Mouse (Mus musculus): Measurements from ENCODE around the gene Tead2.

Gene Tead2

GRCm38 (mm10) chr7:45191803-45192363, 23.7 kb upstream of the Tead2 start:
- DNase-seq (ENCODE audit: low spot score in 2 of 2), result no peak

GRCm38 (mm10) chr7:45192585-45193310, 22.8 kb upstream of the Tead2 start:
- DNase-seq (ENCODE audit: low spot score in 2 of 2), result no peak

- DNase-seq (ENCODE audit: low spot score in 2 of 2), result no peak
These were observed 22.1 kb upstream of the Tead2 start for GRCm38 (mm10) chr7:45193406-45193805.

GRCm38 (mm10) chr7:45193871-45194785, 21.4 kb upstream of the Tead2 start:
- DNase-seq (ENCODE audit: low spot score in 2 of 2), result no peak

GRCm38 (mm10) chr7:45195341-45196175, 20.0 kb upstream of the Tead2 start:
- DNase-seq (ENCODE audit: low spot score in 2 of 2), result no peak

- no peak for DNase-seq (ENCODE audit: low spot score in 2 of 2)
These were observed 19.4 kb upstream of the Tead2 start for GRCm38 (mm10) chr7:45196176-45196535.

GRCm38 (mm10) chr7:45196994-45197393, 18.6 kb upstream of the Tead2 start:
- no peak for DNase-seq (ENCODE audit: low spot score in 2 of 2)

GRCm38 (mm10) chr7:45198435-45198834, 17.1 kb upstream of the Tead2 start:
- peak; percentile 56 to 58 for DNase-seq (ENCODE audit: low spot score in 2 of 2)

GRCm38 (mm10) chr7:45198961-45199360, 16.6 kb upstream of the Tead2 start:
- no peak for DNase-seq (ENCODE audit: low spot score in 2 of 2)

- no peak for DNase-seq (ENCODE audit: low spot score in 2 of 2)
These were observed 12.9 kb upstream of the Tead2 start for GRCm38 (mm10) chr7:45202654-45203053.

GRCm38 (mm10) chr7:45204380-45205143, 11.0 kb upstream of the Tead2 start, which contains the start of gene Ccdc155:
TSS of gene Ccdc155 (minus strand) at chr7:45204892.
- peak; percentile 80 to 83 for DNase-seq (ENCODE audit: low spot score in 2 of 2)

- DNase-seq (ENCODE audit: low spot score in 2 of 2), result no peak
These were observed 7.3 kb upstream of the Tead2 start for GRCm38 (mm10) chr7:45208260-45208659.

GRCm38 (mm10) chr7:45211070-45211469, 4.5 kb upstream of the Tead2 start:
- DNase-seq (ENCODE audit: low spot score in 2 of 2), result no peak

- no peak for DNase-seq (ENCODE audit: low spot score in 2 of 2)
These were observed 3.7 kb upstream of the Tead2 start, which contains the start of gene Dkkl1 for GRCm38 (mm10) chr7:45211851-45212251. TSS of gene Dkkl1 (minus strand) at chr7:45212147.

- DNase-seq (ENCODE audit: low spot score in 2 of 2), result no peak
These were observed 3.2 kb upstream of the Tead2 start for GRCm38 (mm10) chr7:45212356-45212755.

GRCm38 (mm10) chr7:45213708-45214107, 1.8 kb upstream of the Tead2 start:
- DNase-seq (ENCODE audit: low spot score in 2 of 2), result no peak

- no peak for DNase-seq (ENCODE audit: low spot score in 2 of 2)
These were observed 1.1 kb downstream of the Tead2 start for GRCm38 (mm10) chr7:45216442-45217183.

GRCm38 (mm10) chr7:45221680-45222079, 6.1 kb downstream of the Tead2 start:
- no peak for DNase-seq (ENCODE audit: low spot score in 2 of 2)

- DNase-seq (ENCODE audit: low spot score in 2 of 2), result no peak
These were observed 9.3 kb downstream of the Tead2 start for GRCm38 (mm10) chr7:45224826-45225225.

GRCm38 (mm10) chr7:45226421-45226820, 10.9 kb downstream of the Tead2 start:
- DNase-seq (ENCODE audit: low spot score in 2 of 2), result no peak

Data from frontal cortex, postnatal 25 days (tissue).